Mouse (Mus musculus) gastrocnemius, postnatal 4 days (tissue): ENCODE data around the gene Ccpg1. TPM values are rescaled to one million over a fixed set of nuclear protein-coding genes. Genes with fewer than 3 reads are reported as not detected.

ENCODE experiments used
- DNase-seq, 2 experiments: peaks; one replicate each; pipeline ENCODE4 v3.0.0; 2021 to 2022; ENCODE audit warnings: low spot score in 2 of 2, mixed read lengths in 2 of 2
- total RNA-seq, 2 experiments: library from RNA; stranded (reverse); gene quantifications; 2 replicates each; pipeline ENCODE4 v1.2.3; 2021

Gene Ccpg1
- total RNA-seq, 2 experiments from 2014 or later = 30.4 to 36.2 TPM

GRCm38 (mm10) chr9:72991420-72991819 is 6.2 kb downstream of the Ccpg1 start:
- DNase-seq = no peak

GRCm38 (mm10) chr9:72992576-72992975 is 7.3 kb downstream of the Ccpg1 start:
- DNase-seq = no peak

- no peak for DNase-seq
Measured at GRCm38 (mm10) chr9:72996167-72996566, 10.9 kb downstream of the Ccpg1 start.

GRCm38 (mm10) chr9:72996806-72997205 is 11.6 kb downstream of the Ccpg1 start:
- DNase-seq = no peak

GRCm38 (mm10) chr9:73000487-73000886 is 15.3 kb downstream of the Ccpg1 start:
- DNase-seq = no peak

GRCm38 (mm10) chr9:73001314-73002011 is 16.2 kb downstream of the Ccpg1 start:
- DNase-seq = no peak

GRCm38 (mm10) chr9:73002177-73002576 is 16.9 kb downstream of the Ccpg1 start:
- DNase-seq = no peak

- no peak for DNase-seq
Measured at GRCm38 (mm10) chr9:73004076-73004475, 18.8 kb downstream of the Ccpg1 start.

- no peak for DNase-seq
Measured at GRCm38 (mm10) chr9:73005106-73005505, 19.9 kb downstream of the Ccpg1 start.

GRCm38 (mm10) chr9:73006175-73006574 is 20.9 kb downstream of the Ccpg1 start:
- DNase-seq = no peak

GRCm38 (mm10) chr9:73008384-73008783 is 23.2 kb downstream of the Ccpg1 start:
- no peak for DNase-seq

GRCm38 (mm10) chr9:73012629-73013028 is 27.4 kb downstream of the Ccpg1 start:
- no peak for DNase-seq

- DNase-seq = no peak
Measured at GRCm38 (mm10) chr9:73014724-73015123, 29.5 kb downstream of the Ccpg1 start.

- DNase-seq = no peak
Measured at GRCm38 (mm10) chr9:73019841-73020240, 34.6 kb downstream of the Ccpg1 start.

GRCm38 (mm10) chr9:73020566-73021097 is 35.4 kb downstream of the Ccpg1 start:
- DNase-seq = no peak

GRCm38 (mm10) chr9:73025818-73026636 is 40.8 kb downstream of the Ccpg1 start:
- DNase-seq = no peak

GRCm38 (mm10) chr9:73030443-73030842 is 45.2 kb downstream of the Ccpg1 start:
- no peak for DNase-seq

- no peak for DNase-seq
Measured at GRCm38 (mm10) chr9:73031421-73031820, 46.2 kb downstream of the Ccpg1 start.

GRCm38 (mm10) chr9:73033406-73033805 is 48.2 kb downstream of the Ccpg1 start:
- no peak for DNase-seq

- DNase-seq = peak; percentile 88 to 93
Measured at GRCm38 (mm10) chr9:73039222-73039945, 54.2 kb downstream of the Ccpg1 start.

GRCm38 (mm10) chr9:73040080-73040479 is 54.9 kb downstream of the Ccpg1 start, which contains the start of gene Pigb:
TSS of gene Pigb (minus strand) at chr9:73040378.
- DNase-seq = no peak
